Mouse (Mus musculus) midbrain, embryonic 16.5 days (tissue): ENCODE measurements around the gene Muc5ac. TPM values are rescaled to one million over a fixed set of nuclear protein-coding genes. Genes with fewer than 3 reads are reported as not detected.

Source experiments
- polyA plus RNA-seq: library from polyadenylated mRNA; unstranded; fragments of >200 nt; fragmentation: Nextera tagmentation; extraction: Ambion mirVana; gene quantifications from 2 replicates; pipeline ENCODE4 v1.2.1, GENCODE M21; 2015

Gene Muc5ac
- polyA plus RNA-seq, 1 experiment from 2014 or later, result not detected

Other genes with a start within 250 kb of the Muc5ac start
- 40.3 and 52.8 TPM in 2 replicates for gene Chid1, start 249.1 kb upstream of the Muc5ac start, polyA plus RNA-seq
- 132 and 137 TPM in 2 replicates for gene Ap2a2, start 226.8 kb upstream of the Muc5ac start, polyA plus RNA-seq
- gene Muc6, start 133.7 kb upstream of the Muc5ac start, polyA plus RNA-seq, result 0.23 and 0.26 TPM in 2 replicates
- gene Muc2, start 98.6 kb upstream of the Muc5ac start, polyA plus RNA-seq, result 0.16 and 0.67 TPM in 2 replicates
- gene Muc5b, start 50.1 kb downstream of the Muc5ac start, polyA plus RNA-seq, result 0.03 and 0.04 TPM in 2 replicates
- gene Tollip, start 129.5 kb downstream of the Muc5ac start, polyA plus RNA-seq, result 80.9 and 86.6 TPM in 2 replicates
- 21.8 and 23.9 TPM in 2 replicates for gene Brsk2, start 160.8 kb downstream of the Muc5ac start, polyA plus RNA-seq